Mouse (Mus musculus) embryonic facial prominence, embryonic 10.5 days (tissue): Measurements from ENCODE around the gene Dcaf15. TPM values are rescaled to one million over a fixed set of nuclear protein-coding genes. Genes with fewer than 3 reads are reported as not detected.
A peak's percentile ranks its signal among the peaks of the same experiment; 100 is the strongest.

Experiments used
- DNase-seq: peaks from one replicate; pipeline ENCODE4 v3.0.0-alpha.2; 2017; ENCODE audit warnings: low spot score
- H3K27ac ChIP-seq: fragments of 300-500 bp; sonication (generic); replicated peaks from 2 replicates; pipeline ENCODE4 v1.5.1; 2016; ENCODE audit warnings: mild to moderate bottlenecking
- H3K27me3 ChIP-seq: fragments of 300-500 bp; sonication (generic); replicated peaks from 2 replicates; pipeline ENCODE4 v1.6.1; 2016; ENCODE audit warnings: low read depth, mild to moderate bottlenecking; ENCODE audit not compliant: poor library complexity, severe bottlenecking
- H3K36me3 ChIP-seq: fragments of 300-500 bp; sonication (generic); replicated peaks from 2 replicates; pipeline ENCODE4 v1.6.1; 2016; ENCODE audit warnings: mild to moderate bottlenecking, moderate library complexity
- H3K4me1 ChIP-seq: fragments of 300-500 bp; sonication (generic); 2 replicates; pipeline ENCODE4 v1.6.1; 2016
- H3K4me3 ChIP-seq: fragments of 300-500 bp; sonication (generic); 2 replicates; pipeline ENCODE4 v1.5.1; 2016; ENCODE audit warnings: mild to moderate bottlenecking, moderate library complexity
- H3K9me3 ChIP-seq: fragments of 300-500 bp; sonication (generic); 2 replicates; pipeline ENCODE4 v1.6.1; 2016; ENCODE audit warnings: mild to moderate bottlenecking
- WGBS: fragments of 180-500 bp; shearing (Covaris S2); methylation state at CpG from one replicate; pipeline ENCODE4 v1.1.7; 2016; 5-methylcytosine and 5-hydroxymethylcytosine counted together
- polyA plus RNA-seq: library from polyadenylated mRNA; unstranded; fragments of >200 nt; fragmentation: Nextera tagmentation; extraction: Ambion mirVana; gene quantifications from 2 replicates; pipeline ENCODE4 v1.2.1, GENCODE M21; 2016

Dcaf15 gene
- polyA plus RNA-seq, 1 experiment from 2014 or later, result 15.9 TPM

- Histone ChIP-seq H3K4me3 (no peak overlapping the region), H3K4me1 (no peaks in the 10 kb centered on the region), H3K36me3 (peaks cover 99% of the 10 kb centered on the region), H3K27ac (no peak overlapping the region), H3K9me3 (no peaks in the 10 kb centered on the region), H3K27me3 (no peaks in the 10 kb centered on the region)
- 93% methylated on average over 8 of the region's 8 CpGs for WGBS
- DNase-seq, result no peak
Observed at GRCm38 (mm10) chr8:84090585-84090984, 14.0 kb downstream of the Dcaf15 start.

GRCm38 (mm10) chr8:84089277-84089676, 15.3 kb downstream of the Dcaf15 start:
- Histone ChIP-seq H3K36me3 (peaks cover 98% of the 10 kb centered on the region), H3K27me3 (no peaks in the 10 kb centered on the region), H3K27ac (no peak overlapping the region), H3K9me3 (no peaks in the 10 kb centered on the region), H3K4me3 (no peak overlapping the region), H3K4me1 (peaks cover 6% of the 10 kb centered on the region)
- no peak for DNase-seq
- 81% methylated on average over 9 of the region's 9 CpGs for WGBS

GRCm38 (mm10) chr8:84087821-84088220, 16.7 kb downstream of the Dcaf15 start:
- H3K27ac ChIP-seq, result no peak overlapping the region
- WGBS, result 94% methylated on average over 14 of the region's 14 CpGs
- DNase-seq, result no peak
- no peak overlapping the region for H3K4me3 ChIP-seq
- H3K9me3 ChIP-seq, result no peaks in the 10 kb centered on the region
- H3K36me3 ChIP-seq, result peaks cover 98% of the 10 kb centered on the region
- H3K27me3 ChIP-seq, result no peaks in the 10 kb centered on the region
- peaks cover 18% of the 10 kb centered on the region for H3K4me1 ChIP-seq

GRCm38 (mm10) chr8:84087156-84087555, 17.4 kb downstream of the Dcaf15 start:
- 89% methylated on average over 7 of the region's 7 CpGs for WGBS
- no peak overlapping the region for H3K27ac ChIP-seq
- peaks cover 98% of the 10 kb centered on the region for H3K36me3 ChIP-seq
- H3K27me3 ChIP-seq, result no peaks in the 10 kb centered on the region
- DNase-seq, result no peak
- no peaks in the 10 kb centered on the region for H3K9me3 ChIP-seq
- H3K4me3 ChIP-seq, result no peak overlapping the region
- H3K4me1 ChIP-seq, result peaks cover 18% of the 10 kb centered on the region

DNA sequence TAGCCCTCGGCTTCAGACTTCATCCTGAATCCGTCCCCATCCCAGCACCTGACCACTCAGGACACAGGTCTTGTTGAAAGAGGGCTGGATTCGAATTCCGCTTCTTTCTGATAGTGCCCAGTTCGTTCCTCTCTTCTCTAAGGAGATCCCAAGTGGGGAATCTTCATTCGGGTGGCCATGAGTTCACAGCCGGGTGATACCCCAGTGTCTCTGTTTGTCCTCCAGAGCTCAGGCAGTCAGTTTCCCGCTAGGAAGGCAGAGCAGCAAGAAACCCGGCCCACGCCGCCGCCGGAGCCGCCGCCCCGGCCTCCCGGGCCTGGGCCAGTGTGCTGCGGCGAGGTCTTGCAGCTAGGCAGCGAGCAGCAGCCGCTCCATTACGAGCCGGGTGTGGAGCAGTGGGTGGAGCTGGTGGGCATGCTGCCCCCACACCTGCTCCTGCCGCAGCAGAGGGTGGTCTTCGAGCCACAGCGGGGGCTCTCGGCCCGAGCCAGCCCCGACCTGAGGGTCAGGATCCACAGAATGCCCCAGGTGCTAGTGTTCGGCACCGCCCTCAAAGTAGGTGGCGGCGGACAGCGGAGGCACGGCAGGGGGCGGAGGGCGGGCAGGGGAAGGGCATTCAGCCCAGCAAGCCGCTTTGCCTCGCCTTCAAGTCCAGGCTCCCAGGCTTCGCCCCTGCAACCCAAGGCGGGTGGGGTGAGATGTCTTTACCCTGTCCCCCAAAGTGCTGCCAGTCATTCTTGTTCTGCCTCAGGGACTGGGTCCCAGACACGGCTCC, 20.0 kb downstream of the Dcaf15 start:
- H3K4me3 ChIP-seq, result peak overlapping the region; percentile 27; the same call in 1 of the 2 replicates
- 39% methylated on average over 42 of the region's 42 CpGs for WGBS
- H3K36me3 ChIP-seq, result peaks cover 98% of the 10 kb centered on the region
- peaks cover 18% of the 10 kb centered on the region for H3K4me1 ChIP-seq
- peak; percentile 28 for DNase-seq
- no peaks in the 10 kb centered on the region for H3K27me3 ChIP-seq
- H3K27ac ChIP-seq, result no peak overlapping the region; the same call in 1 of the 2 replicates
- H3K9me3 ChIP-seq, result no peaks in the 10 kb centered on the region

- no peaks in the 10 kb centered on the region for H3K9me3 ChIP-seq
- H3K27me3 ChIP-seq, result no peaks in the 10 kb centered on the region
- H3K27ac ChIP-seq, result 0 out of 2 replicates have a peak overlapping the region, but pooled peaks have one; percentile 12
- peaks cover 18% of the 10 kb centered on the region for H3K4me1 ChIP-seq
- no peak overlapping the region for H3K4me3 ChIP-seq
- peaks cover 98% of the 10 kb centered on the region for H3K36me3 ChIP-seq
- 23% methylated on average over 8 of the region's 8 CpGs for WGBS
- peak; percentile 57 for DNase-seq
Observed at GRCm38 (mm10) chr8:84083829-84084241, 20.7 kb downstream of the Dcaf15 start.

GRCm38 (mm10) chr8:84079206-84079605, 25.4 kb downstream of the Dcaf15 start:
- no peak overlapping the region for H3K27ac ChIP-seq
- peaks cover 95% of the 10 kb centered on the region for H3K36me3 ChIP-seq
- no peaks in the 10 kb centered on the region for H3K27me3 ChIP-seq
- H3K4me3 ChIP-seq, result no peak overlapping the region
- 91% methylated on average over 5 of the region's 5 CpGs for WGBS
- DNase-seq, result no peak
- H3K9me3 ChIP-seq, result no peaks in the 10 kb centered on the region
- peaks cover 40% of the 10 kb centered on the region for H3K4me1 ChIP-seq

- 57% methylated on average over 3 of the region's 3 CpGs for WGBS
- Histone ChIP-seq H3K4me3 (peak overlapping the region; percentile 2; the same call in 1 of the 2 replicates), H3K36me3 (peaks cover 78% of the 10 kb centered on the region), H3K4me1 (peaks cover 50% of the 10 kb centered on the region), H3K27ac (0 out of 2 replicates have a peak overlapping the region, but pooled peaks have one; percentile 4), H3K27me3 (no peaks in the 10 kb centered on the region), H3K9me3 (no peaks in the 10 kb centered on the region)
- DNase-seq, result no peak
Observed at GRCm38 (mm10) chr8:84076849-84077248, 27.7 kb downstream of the Dcaf15 start.

DNA sequence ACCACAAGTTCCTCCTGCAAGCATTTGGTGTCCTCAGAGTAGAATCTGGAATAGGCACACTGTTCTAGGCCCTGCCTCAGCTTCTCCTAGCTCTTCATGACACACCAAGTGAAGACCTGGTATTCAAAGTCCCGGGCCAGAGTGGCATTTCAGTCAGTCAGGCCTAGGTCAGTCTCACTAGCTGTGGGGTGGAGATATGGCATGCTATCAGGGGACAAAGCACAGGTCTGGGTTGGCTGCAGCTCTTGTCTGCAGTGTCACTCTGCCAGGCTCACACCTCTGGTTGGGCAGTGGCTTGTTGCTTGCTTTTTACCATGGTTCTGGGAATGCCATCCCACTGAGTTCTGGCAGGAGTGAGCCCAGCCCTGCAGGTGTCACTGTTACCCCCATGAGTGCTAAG, 28.2 kb downstream of the Dcaf15 start:
- peaks cover 75% of the 10 kb centered on the region for H3K36me3 ChIP-seq
- 87% methylated on average over 1 of the region's 1 CpGs for WGBS
- no peaks in the 10 kb centered on the region for H3K9me3 ChIP-seq
- DNase-seq, result no peak
- H3K4me3 ChIP-seq, result peak overlapping the region; percentile 2; the same call in 1 of the 2 replicates
- no peaks in the 10 kb centered on the region for H3K27me3 ChIP-seq
- 0 out of 2 replicates have a peak overlapping the region, but pooled peaks have one; percentile 4 for H3K27ac ChIP-seq
- H3K4me1 ChIP-seq, result peaks cover 52% of the 10 kb centered on the region

- Histone ChIP-seq H3K4me1 (peaks cover 72% of the 10 kb centered on the region), H3K27me3 (no peaks in the 10 kb centered on the region), H3K27ac (0 out of 2 replicates have a peak overlapping the region, but pooled peaks have one; percentile 36), H3K4me3 (no peak overlapping the region), H3K36me3 (peaks cover 45% of the 10 kb centered on the region), H3K9me3 (no peaks in the 10 kb centered on the region)
- no peak for DNase-seq
- 69% methylated on average over 10 of the region's 10 CpGs for WGBS
Observed at GRCm38 (mm10) chr8:84073230-84073976, 31.2 kb downstream of the Dcaf15 start.

GRCm38 (mm10) chr8:84072321-84072720, 32.2 kb downstream of the Dcaf15 start:
- H3K36me3 ChIP-seq, result peaks cover 37% of the 10 kb centered on the region
- no peak overlapping the region for H3K27ac ChIP-seq
- H3K9me3 ChIP-seq, result no peaks in the 10 kb centered on the region
- 89% methylated on average over 10 of the region's 10 CpGs for WGBS
- no peak overlapping the region for H3K4me3 ChIP-seq
- H3K27me3 ChIP-seq, result no peaks in the 10 kb centered on the region
- DNase-seq, result no peak
- H3K4me1 ChIP-seq, result peaks cover 80% of the 10 kb centered on the region

DNA sequence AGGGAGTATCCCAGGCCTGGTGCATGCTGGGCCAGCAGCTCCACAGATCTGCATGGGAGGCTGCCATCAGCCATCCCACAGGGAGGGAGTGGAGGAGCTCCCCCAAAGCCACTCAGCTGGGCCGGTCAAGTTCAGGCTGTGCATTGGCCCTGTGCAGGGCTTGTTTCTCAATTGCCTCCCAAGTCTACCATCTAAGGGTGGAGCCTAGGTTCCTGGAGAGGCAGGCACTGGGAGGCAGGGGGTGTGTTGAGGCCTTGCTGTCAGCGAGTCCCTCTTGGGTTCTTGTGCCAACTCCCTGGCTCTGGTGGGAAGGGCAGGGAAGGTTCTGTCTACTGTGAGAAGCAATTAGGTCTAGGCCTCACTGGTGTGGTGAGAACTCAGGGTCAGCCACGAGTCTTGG, 32.6 kb downstream of the Dcaf15 start:
- Histone ChIP-seq H3K9me3 (no peaks in the 10 kb centered on the region), H3K27ac (peak overlapping the region; percentile 16; the same call in 1 of the 2 replicates), H3K27me3 (no peaks in the 10 kb centered on the region), H3K36me3 (peaks cover 33% of the 10 kb centered on the region), H3K4me3 (no peak overlapping the region), H3K4me1 (peaks cover 76% of the 10 kb centered on the region)
- 82% methylated on average over 3 of the region's 3 CpGs for WGBS
- no peak for DNase-seq
